Mouse (Mus musculus): ENCODE results near the gene Clmn. TPM values are rescaled to one million over a fixed set of nuclear protein-coding genes. Genes with fewer than 3 reads are reported as not detected.

The Clmn gene
- total RNA-seq, 2 experiments from 2014 or later: 2.3 to 2.5 TPM

DNA sequence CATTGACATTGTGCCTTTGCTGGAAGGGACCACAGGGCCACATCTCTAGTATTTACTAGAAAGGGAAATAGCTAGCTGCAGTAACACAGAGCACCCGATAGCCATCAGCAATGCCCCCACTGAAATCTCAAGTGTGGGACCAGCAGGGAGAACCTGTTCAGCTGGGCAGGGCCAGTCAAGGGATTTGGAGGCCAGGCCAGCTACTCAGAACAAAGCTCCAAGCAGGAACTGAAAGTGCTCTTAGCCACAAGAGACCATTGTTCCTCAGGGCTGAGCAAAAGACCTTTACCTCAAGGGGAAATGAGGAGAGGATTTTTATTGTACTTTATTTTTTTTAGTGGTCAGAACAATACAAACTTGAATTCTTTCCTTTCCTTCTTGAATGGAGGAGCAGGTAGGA lies 87.3 kb downstream of the Clmn start:
- intact Hi-C loops (cut with DNase I; ENCODE audit: low total_unique reads): no loop called here
- DNase-seq: no peak

DNA sequence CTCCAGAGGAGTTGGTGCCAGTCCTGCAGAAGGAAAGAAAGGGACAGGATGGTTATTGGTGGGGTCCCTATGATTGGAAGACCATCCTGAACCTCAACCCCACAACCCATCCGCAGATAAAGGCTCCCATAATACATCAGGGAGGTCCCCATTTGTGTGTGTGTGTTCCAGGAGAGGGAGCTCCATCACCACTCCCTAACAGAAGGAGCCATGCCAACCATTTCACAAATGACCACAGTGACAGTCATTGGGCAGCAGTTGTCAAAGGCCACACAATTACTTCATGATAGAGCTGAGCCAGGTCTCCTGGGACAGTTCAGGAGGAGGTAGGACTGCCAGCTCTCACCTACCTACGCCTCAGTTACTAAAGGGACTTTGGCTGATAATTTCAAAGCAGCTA lies 92.9 kb downstream of the Clmn start:
- DNase-seq: no peak
- intact Hi-C loops (cut with DNase I; ENCODE audit: low total_unique reads): loop anchor here (5.0 kb wide), 1 partner anchor 165 kb away; no protein-coding TSS in a partner anchor

- intact Hi-C loops (cut with DNase I; ENCODE audit: low total_unique reads): no loop called here
- no peak for DNase-seq
Measured at GRCm38 (mm10) chr12:104769201-104769785, 95.6 kb downstream of the Clmn start.

GRCm38 (mm10) chr12:104767183-104767582 lies 97.7 kb downstream of the Clmn start:
- intact Hi-C loops (cut with DNase I; ENCODE audit: low total_unique reads): no loop called here

DNA sequence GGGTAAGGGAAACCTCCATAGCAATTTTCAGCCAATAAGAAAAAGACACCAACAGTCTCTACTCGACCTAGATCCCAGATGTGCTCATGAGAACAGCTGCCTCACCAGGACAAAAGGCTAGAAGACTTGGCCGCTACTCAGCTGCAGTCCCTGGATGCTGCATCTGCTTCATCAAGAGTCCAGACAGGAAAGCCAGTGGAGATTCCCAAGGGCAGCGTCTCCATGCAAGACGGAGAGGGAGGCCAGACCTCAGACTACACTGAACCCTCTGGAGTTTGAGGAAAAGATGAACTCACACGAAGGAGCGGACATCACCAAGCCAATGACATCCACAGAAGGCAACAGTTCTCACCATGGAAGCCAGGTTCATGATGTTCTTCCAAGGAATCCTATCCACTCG lies 99.1 kb downstream of the Clmn start:
- DNase-seq: peak; percentile 64
- intact Hi-C loops (cut with DNase I; ENCODE audit: low total_unique reads): no loop called here

More at GRCm38 (mm10) chr12:104767183-104767582, 97.7 kb downstream of the Clmn start:
- DNase-seq: no peak

DNA sequence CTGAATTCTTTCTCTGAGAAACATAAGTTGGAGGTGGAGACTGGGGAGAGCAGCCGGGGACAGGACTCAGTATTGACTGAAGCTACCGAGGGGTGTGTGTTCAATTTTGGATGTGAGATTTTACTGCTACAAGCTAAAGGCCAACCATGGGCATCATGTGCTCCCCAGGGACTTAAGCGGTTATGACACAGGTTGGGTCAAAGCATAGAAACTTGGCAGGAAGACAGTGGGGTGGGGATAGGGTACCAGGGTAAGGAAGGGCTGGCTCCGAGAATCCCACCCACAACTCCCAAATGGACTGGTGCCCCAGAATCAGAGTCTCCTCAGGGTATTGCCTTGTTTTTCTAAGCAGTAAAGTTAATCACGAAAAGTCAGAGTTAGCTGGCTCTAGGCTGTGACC lies 99.8 kb downstream of the Clmn start:
- no peak for DNase-seq
- intact Hi-C loops (cut with DNase I; ENCODE audit: low total_unique reads): no loop called here

DNA sequence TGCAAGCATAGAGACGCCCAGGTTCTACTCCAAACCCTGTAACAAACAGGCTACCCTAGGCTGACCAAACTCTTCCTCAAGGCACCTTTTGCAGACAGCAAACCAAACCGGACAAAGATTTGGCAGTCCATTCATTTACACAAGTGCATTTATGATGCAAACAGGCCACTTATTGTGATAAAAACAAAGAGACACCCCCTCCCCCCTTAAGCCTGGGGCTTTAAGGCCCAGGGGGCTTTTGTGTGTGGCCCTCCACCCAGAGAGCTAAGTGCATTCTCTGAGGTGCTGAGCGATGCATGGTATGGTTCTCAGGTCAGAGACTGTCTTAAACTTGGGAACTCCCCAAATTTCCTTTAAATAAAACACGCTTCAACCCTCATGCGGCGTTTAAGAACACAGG lies 101.0 kb downstream of the Clmn start:
- intact Hi-C loops (cut with DNase I; ENCODE audit: low total_unique reads): no loop called here

DNA sequence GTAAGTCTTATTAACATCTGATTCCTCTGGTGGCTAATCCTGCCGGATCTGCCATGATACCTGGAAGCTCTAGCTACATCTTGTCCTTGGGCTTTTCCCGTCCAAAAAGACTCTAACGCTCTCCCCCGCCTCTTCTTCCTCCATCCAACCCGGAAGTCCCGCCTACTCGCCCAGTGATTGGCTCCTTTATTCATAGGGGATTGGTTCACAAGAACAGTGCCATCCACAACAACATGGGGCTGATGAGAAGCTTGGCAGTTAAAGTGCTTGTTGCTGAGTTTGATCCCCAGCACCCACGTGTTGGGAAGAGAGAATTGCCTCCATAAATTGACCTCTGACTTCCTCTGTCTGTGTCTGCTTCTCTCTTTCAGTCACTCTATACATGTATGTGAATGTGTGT lies 103.5 kb downstream of the Clmn start:
- intact Hi-C loops (cut with DNase I; ENCODE audit: low total_unique reads): no loop called here
- no peak for DNase-seq

More for the DNA sequence above, 101.0 kb downstream of the Clmn start:
- DNase-seq: no peak

GRCm38 (mm10) chr12:104758066-104758465 lies 106.8 kb downstream of the Clmn start:
- DNase-seq: no peak
- intact Hi-C loops (cut with DNase I; ENCODE audit: low total_unique reads): no loop called here

GRCm38 (mm10) chr12:104753686-104754085 lies 111.2 kb downstream of the Clmn start:
- intact Hi-C loops (cut with DNase I; ENCODE audit: low total_unique reads): no loop called here

GRCm38 (mm10) chr12:104751814-104752765 lies 112.8 kb downstream of the Clmn start, which contains the start of gene Dicer1:
Gene Dicer1, minus strand, starts transcription at chr12:104751952.
- DNase-seq: peak; percentile 97
- intact Hi-C loops (cut with DNase I; ENCODE audit: low total_unique reads): no loop called here

More at GRCm38 (mm10) chr12:104753686-104754085, 111.2 kb downstream of the Clmn start:
- DNase-seq: no peak

GRCm38 (mm10) chr12:104751331-104751813 lies 113.5 kb downstream of the Clmn start:
- peak; percentile 38 for DNase-seq
- intact Hi-C loops (cut with DNase I; ENCODE audit: low total_unique reads): no loop called here

- intact Hi-C loops (cut with DNase I; ENCODE audit: low total_unique reads): no loop called here
- DNase-seq: no peak
Measured at GRCm38 (mm10) chr12:104748946-104749345, 115.9 kb downstream of the Clmn start.

- intact Hi-C loops (cut with DNase I; ENCODE audit: low total_unique reads): no loop called here
- DNase-seq: no peak
Measured at GRCm38 (mm10) chr12:104747252-104747651, 117.6 kb downstream of the Clmn start.

DNA sequence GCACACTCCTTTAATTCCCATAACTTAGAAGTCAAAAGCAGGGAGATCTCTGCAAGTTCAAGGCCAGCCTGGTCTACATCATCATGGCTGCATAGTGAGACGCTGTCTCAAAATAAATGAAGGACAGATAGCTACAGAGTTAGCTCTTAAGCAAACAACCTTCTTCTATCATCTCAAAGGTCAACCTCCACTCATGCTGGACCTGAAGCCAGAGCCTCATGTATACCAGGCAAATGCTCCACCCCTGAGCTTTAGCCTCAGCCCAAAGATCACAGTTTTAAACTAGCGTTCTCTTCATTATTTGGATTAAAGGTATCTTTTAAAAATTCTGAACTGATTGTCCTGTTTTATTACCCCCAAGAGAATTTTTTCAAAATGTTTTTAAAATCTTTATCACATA lies 118.3 kb downstream of the Clmn start:
- DNase-seq: no peak
- intact Hi-C loops (cut with DNase I; ENCODE audit: low total_unique reads): no loop called here

GRCm38 (mm10) chr12:104743687-104744086 lies 121.2 kb downstream of the Clmn start:
- DNase-seq: no peak
- intact Hi-C loops (cut with DNase I; ENCODE audit: low total_unique reads): no loop called here

DNA sequence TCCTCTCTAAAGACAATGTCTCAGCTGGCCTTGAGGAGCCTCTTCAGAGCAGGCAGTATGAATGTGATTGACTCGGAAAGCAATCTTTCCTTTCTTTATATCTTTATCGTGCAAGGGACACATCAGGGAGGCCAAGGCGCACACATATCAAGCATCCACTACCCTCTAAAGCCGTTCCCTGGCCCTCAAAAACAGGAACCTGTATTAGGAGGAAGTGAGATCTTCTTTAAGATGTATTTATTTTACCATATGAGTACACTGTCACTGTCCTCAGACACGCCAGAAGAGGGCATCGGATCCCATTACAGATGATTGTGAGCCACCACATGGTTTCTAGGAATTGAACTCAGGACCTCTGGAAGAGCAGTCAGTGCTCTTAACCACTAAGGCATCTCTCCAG lies 122.6 kb downstream of the Clmn start:
- intact Hi-C loops (cut with DNase I; ENCODE audit: low total_unique reads): no loop called here

GRCm38 (mm10) chr12:104740841-104741787 lies 123.8 kb downstream of the Clmn start:
- intact Hi-C loops (cut with DNase I; ENCODE audit: low total_unique reads): no loop called here
- no peak for DNase-seq

More for the DNA sequence above, 122.6 kb downstream of the Clmn start:
- no peak for DNase-seq

GRCm38 (mm10) chr12:104738931-104739330 lies 125.9 kb downstream of the Clmn start:
- intact Hi-C loops (cut with DNase I; ENCODE audit: low total_unique reads): no loop called here

More at GRCm38 (mm10) chr12:104738931-104739330, 125.9 kb downstream of the Clmn start:
- DNase-seq: no peak
